Mouse (Mus musculus) MEL (cell line): ENCODE measurements around the gene Fam217b. TPM values are rescaled to one million over a fixed set of nuclear protein-coding genes. Genes with fewer than 3 reads are reported as not detected.

Experiments
- DNase-seq: peaks from one replicate; pipeline ENCODE4 v3.0.0; 2011; ENCODE audit warnings: low read depth, low spot score
- H3K27ac ChIP-seq: 2 replicates; pipeline ENCODE4 v1.5.1; 2012; ENCODE audit warnings: low read depth, mild to moderate bottlenecking, control low read depth, low read length, moderate library complexity; ENCODE audit not compliant: control insufficient read depth
- H3K27me3 ChIP-seq, 2 experiments: fragments of 150-350 bp in 1 of 2; sonication (generic) in 1 of 2; 2 replicates each; pipeline ENCODE4 v1.6.1; 2012; ENCODE audit warnings: low read length in 2 of 2, mild to moderate bottlenecking in 2 of 2, improper control_type of control experiment in 1 of 2, moderate library complexity in 1 of 2; ENCODE audit not compliant: insufficient read depth in 2 of 2, control insufficient read depth in 1 of 2
- H3K36me3 ChIP-seq, 2 experiments: 2 replicates each; pipeline ENCODE4 v1.6.1; 2012 to 2014; ENCODE audit warnings: low read length in 2 of 2, improper control_type of control experiment in 1 of 2, inconsistent platforms in 1 of 2, mild to moderate bottlenecking in 1 of 2; ENCODE audit not compliant: insufficient read depth in 2 of 2, control insufficient read depth in 1 of 2
- H3K4me1 ChIP-seq, 2 experiments: fragments of 150-350 bp in 1 of 2; sonication (generic) in 1 of 2; 2 replicates each; pipeline ENCODE4 v1.6.1; 2012; ENCODE audit warnings: low read length in 2 of 2, improper control_type of control experiment in 1 of 2, mild to moderate bottlenecking in 1 of 2; ENCODE audit not compliant: insufficient read depth in 2 of 2, control insufficient read depth in 1 of 2
- H3K4me3 ChIP-seq, 2 experiments: fragments of 150-350 bp in 1 of 2; sonication (generic) in 1 of 2; 2 replicates each; pipeline ENCODE4 v1.5.1; 2012; ENCODE audit warnings: low read depth in 2 of 2, low read length in 2 of 2, mild to moderate bottlenecking in 2 of 2, moderate library complexity in 2 of 2, control low read depth in 1 of 2, improper control_type of control experiment in 1 of 2; ENCODE audit not compliant: control insufficient read depth in 1 of 2, insufficient read depth in 1 of 2
- H3K79me2 ChIP-seq: 2 replicates; pipeline ENCODE4 v1.6.1; 2012; ENCODE audit warnings: mild to moderate bottlenecking, low read length, moderate library complexity; ENCODE audit not compliant: control insufficient read depth, poor library complexity, insufficient read depth
- H3K9ac ChIP-seq: 2 replicates; pipeline ENCODE4 v1.6.1; 2012; ENCODE audit warnings: low read depth, mild to moderate bottlenecking, control low read depth, low read length, moderate library complexity; ENCODE audit not compliant: control insufficient read depth, poor library complexity, severe bottlenecking
- H3K9me3 ChIP-seq: fragments of 150-350 bp; sonication (generic); replicated peaks from 2 replicates; pipeline ENCODE4 v1.6.1; 2012; ENCODE audit warnings: mild to moderate bottlenecking, low read length, improper control_type of control experiment, moderate library complexity; ENCODE audit not compliant: insufficient read depth
- BHLHE40 ChIP-seq: IDR thresholded peaks from 2 replicates; pipeline ENCODE4 v1.6.1; 2012; ENCODE audit warnings: low read depth, mild to moderate bottlenecking, inconsistent platforms, low read length, improper control_type of control experiment, borderline replicate concordance
- CTCF ChIP-seq, 3 experiments: IDR thresholded peaks in 2 of 3; conservative IDR thresholded peaks in 1 of 3; 2 replicates each; pipeline ENCODE4 v1.5.1; 2011 to 2012; ENCODE audit warnings: low read length in 3 of 3, low read depth in 2 of 3, mild to moderate bottlenecking in 2 of 3, improper control_type of control experiment in 1 of 3, inconsistent platforms in 1 of 3, mixed read lengths in 1 of 3, moderate library complexity in 1 of 3; ENCODE audit not compliant: control insufficient read depth in 1 of 3, insufficient read depth in 1 of 3, poor library complexity in 1 of 3, severe bottlenecking in 1 of 3
- E2F4 ChIP-seq: IDR thresholded peaks from 2 replicates; pipeline ENCODE4 v1.6.1; 2011; ENCODE audit warnings: low read depth, low read length, improper control_type of control experiment, borderline replicate concordance
- EP300 ChIP-seq, 2 experiments: IDR thresholded peaks; 2 replicates each; pipeline ENCODE4 v1.6.1; 2011; ENCODE audit warnings: improper control_type of control experiment in 2 of 2, low read length in 2 of 2, low read depth in 1 of 2, mild to moderate bottlenecking in 1 of 2
- JUND ChIP-seq: IDR thresholded peaks from 2 replicates; pipeline ENCODE4 v1.6.1; 2011; ENCODE audit warnings: low read depth, mild to moderate bottlenecking, improper control_type of control experiment, low read length
- MAX ChIP-seq: IDR thresholded peaks from 2 replicates; pipeline ENCODE4 v1.6.1; 2011; ENCODE audit warnings: low read length, improper control_type of control experiment
- MAZ ChIP-seq: IDR thresholded peaks from 2 replicates; pipeline ENCODE4 v1.6.1; 2012; ENCODE audit warnings: low read depth, mild to moderate bottlenecking, inconsistent platforms, low read length, improper control_type of control experiment
- MXI1 ChIP-seq: IDR thresholded peaks from 2 replicates; pipeline ENCODE4 v1.6.1; 2011; ENCODE audit warnings: mild to moderate bottlenecking, low read depth, low read length, improper control_type of control experiment
- MYB ChIP-seq: IDR thresholded peaks from 2 replicates; pipeline ENCODE4 v1.6.1; 2011; ENCODE audit warnings: mild to moderate bottlenecking, low read depth, low read length, improper control_type of control experiment
- MYC ChIP-seq: IDR thresholded peaks from 2 replicates; pipeline ENCODE4 v1.6.1; 2011; ENCODE audit warnings: low read depth, mild to moderate bottlenecking, low read length, improper control_type of control experiment, moderate library complexity
- NELFE ChIP-seq: IDR thresholded peaks from 2 replicates; pipeline ENCODE4 v1.6.1; 2011; ENCODE audit warnings: low read depth, low read length, improper control_type of control experiment
- NRF1 ChIP-seq: IDR thresholded peaks from 2 replicates; pipeline ENCODE4 v1.6.1; 2014; ENCODE audit warnings: low read depth, mild to moderate bottlenecking, inconsistent platforms, low read length, improper control_type of control experiment, moderate library complexity; ENCODE audit not compliant: poor library complexity, insufficient read depth, severe bottlenecking
- POLR2AphosphoS2 ChIP-seq: IDR thresholded peaks from 2 replicates; pipeline ENCODE4 v1.6.1; 2011; ENCODE audit warnings: low read length, improper control_type of control experiment
- POLR2AphosphoS5 ChIP-seq: IDR thresholded peaks from 2 replicates; pipeline ENCODE4 v1.6.1; 2012; ENCODE audit warnings: low read depth, borderline replicate concordance, mild to moderate bottlenecking, inconsistent platforms, low read length, moderate library complexity, mixed read lengths
- RAD21 ChIP-seq: IDR thresholded peaks from 2 replicates; pipeline ENCODE4 v1.6.1; 2011; ENCODE audit warnings: mild to moderate bottlenecking, low read depth, low read length, improper control_type of control experiment
- SIN3A ChIP-seq: IDR thresholded peaks from 2 replicates; pipeline ENCODE4 v1.6.1; 2012; ENCODE audit warnings: low read length, improper control_type of control experiment, inconsistent platforms
- TAL1 ChIP-seq: IDR thresholded peaks from 2 replicates; pipeline ENCODE4 v1.6.1; 2012; ENCODE audit warnings: mild to moderate bottlenecking, inconsistent platforms, low read length, moderate library complexity, mixed read lengths
- TCF12 ChIP-seq: IDR thresholded peaks from 2 replicates; pipeline ENCODE4 v1.6.1; 2014; ENCODE audit warnings: low read depth, mild to moderate bottlenecking, inconsistent platforms, low read length, improper control_type of control experiment, moderate library complexity
- UBTF ChIP-seq: IDR thresholded peaks from 2 replicates; pipeline ENCODE4 v1.6.1; 2012; ENCODE audit warnings: low read depth, mild to moderate bottlenecking, inconsistent platforms, low read length, improper control_type of control experiment, moderate library complexity, borderline replicate concordance; ENCODE audit not compliant: insufficient read depth
- ZC3H11A ChIP-seq: IDR thresholded peaks from 2 replicates; pipeline ENCODE4 v1.6.1; 2012; ENCODE audit warnings: low read depth, mild to moderate bottlenecking, inconsistent platforms, low read length, improper control_type of control experiment
- ZMIZ1 ChIP-seq: IDR thresholded peaks from 2 replicates; pipeline ENCODE4 v1.6.1; 2012; ENCODE audit warnings: low read depth, mild to moderate bottlenecking, inconsistent platforms, low read length, improper control_type of control experiment, moderate library complexity
- polyA plus RNA-seq, 2 experiments: library from polyadenylated mRNA; stranded (reverse) in 1 of 2; unstranded in 1 of 2; fragments of >175 nt in 1 of 2; fragments of >200 nt in 1 of 2; gene quantifications; 2 replicates each; pipeline versions ENCODE4 v1.2.1 to v1.2.4; 2012; ENCODE audit warnings: low replicate concordance in 2 of 2, low read depth in 1 of 2; ENCODE audit not compliant: insufficient read length in 2 of 2, insufficient read depth in 1 of 2, missing spikeins in 1 of 2
- total RNA-seq: library from RNA; depleted of rRNA; stranded (reverse); fragments of 300-350 nt; gene quantifications from 2 replicates; pipeline ENCODE4 v1.2.3, GENCODE M21; 2012

Gene Fam217b
- total and polyA plus RNA-seq, 3 experiments: not detected

GRCm38 (mm10) chr2:178450236-178450635 lies 35.9 kb downstream of the Fam217b start:
- TF ChIP-seq POLR2AphosphoS5: no peak
- no peak for TF ChIP-seq ZMIZ1
- TF ChIP-seq POLR2AphosphoS2: no peak
- TF ChIP-seq RAD21: no peak
- TF ChIP-seq MXI1: no peak
- TF ChIP-seq MYC: no peak
- TF ChIP-seq UBTF: no peak
- TF ChIP-seq JUND: no peak
- TF ChIP-seq NELFE: no peak
- no peak for TF ChIP-seq SIN3A
- no peak for TF ChIP-seq E2F4
- no peak for TF ChIP-seq NRF1
- no peak for TF ChIP-seq CTCF (IDR thresholded peaks at IDR 0.05 in 2 of 3, conservative IDR thresholded peaks at IDR 0.05 in 1 of 3; ENCODE audit: control insufficient read depth in 1 of 3, insufficient read depth in 1 of 3, low read depth in 2 of 3, low read length in 3 of 3, poor library complexity in 1 of 3, severe bottlenecking in 1 of 3)
- no peak for TF ChIP-seq ZC3H11A
- Histone ChIP-seq H3K27ac (no peak overlapping the region), H3K9me3 (no peaks in the 10 kb centered on the region; the same call in 1 of the 2 replicates), H3K4me3 (no peak overlapping the region), H3K27me3 (no peaks in the 10 kb centered on the region), H3K9ac (no peak overlapping the region), H3K79me2 (no peaks in the 10 kb centered on the region), H3K4me1 (no peaks in the 10 kb centered on the region), H3K36me3 (no peaks in the 10 kb centered on the region)
- no peak for DNase-seq

GRCm38 (mm10) chr2:178450961-178451360 lies 36.6 kb downstream of the Fam217b start:
- no peaks in the 10 kb centered on the region for H3K36me3 ChIP-seq
- TF ChIP-seq NELFE: no peak
- TF ChIP-seq MAZ: no peak
- TF ChIP-seq MXI1: no peak
- TF ChIP-seq MAX: no peak
- TF ChIP-seq JUND: no peak
- no peak for TF ChIP-seq BHLHE40
- no peak for TF ChIP-seq MYB
- no peak for TF ChIP-seq CTCF (IDR thresholded peaks at IDR 0.05 in 2 of 3, conservative IDR thresholded peaks at IDR 0.05 in 1 of 3; ENCODE audit: control insufficient read depth in 1 of 3, insufficient read depth in 1 of 3, low read depth in 2 of 3, low read length in 3 of 3, poor library complexity in 1 of 3, severe bottlenecking in 1 of 3)
- no peak for TF ChIP-seq TAL1
- TF ChIP-seq EP300 (IDR thresholded peaks at IDR 0.05; ENCODE audit: low read depth in 1 of 2, low read length in 2 of 2): no peak
- no peak for TF ChIP-seq TCF12
- H3K27me3 ChIP-seq: no peaks in the 10 kb centered on the region
- H3K9me3 ChIP-seq: no peaks in the 10 kb centered on the region; the same call in 1 of the 2 replicates
- H3K79me2 ChIP-seq: no peaks in the 10 kb centered on the region
- no peaks in the 10 kb centered on the region for H3K4me1 ChIP-seq
- no peak overlapping the region for H3K27ac ChIP-seq
- H3K4me3 ChIP-seq: no peak overlapping the region
- DNase-seq: no peak
- no peak overlapping the region for H3K9ac ChIP-seq
